Mouse (Mus musculus) limb, embryonic 15.5 days (tissue): ENCODE measurements around the gene Pigm. TPM values are rescaled to one million over a fixed set of nuclear protein-coding genes. Genes with fewer than 3 reads are reported as not detected.
A peak's percentile ranks its signal among the peaks of the same experiment; 100 is the strongest.

Experiments used
- ATAC-seq: fragments of 200-750 bp; cut with Nextera tagmentation; 2 replicates; pipeline ENCODE4 v1.8.0; 2017; ENCODE audit warnings: low read depth, moderate TSS enrichment; ENCODE audit not compliant: insufficient number of reproducible peaks, low FRiP score, low TSS enrichment
- H3K27ac ChIP-seq: fragments of 300-500 bp; sonication (generic); 2 replicates; pipeline ENCODE4 v1.5.1; 2015; ENCODE audit warnings: moderate library complexity, mild to moderate bottlenecking, inconsistent platforms
- H3K27me3 ChIP-seq: fragments of 300-500 bp; sonication (generic); 2 replicates; pipeline ENCODE4 v1.6.1; 2015; ENCODE audit warnings: inconsistent platforms
- H3K36me3 ChIP-seq: fragments of 300-500 bp; sonication (generic); 2 replicates; pipeline ENCODE4 v1.6.1; 2015; ENCODE audit warnings: inconsistent platforms
- H3K4me1 ChIP-seq: fragments of 300-500 bp; sonication (generic); 2 replicates; pipeline ENCODE4 v1.6.1; 2015; ENCODE audit warnings: inconsistent platforms
- H3K4me2 ChIP-seq: fragments of 300-500 bp; sonication (generic); 2 replicates; pipeline ENCODE4 v1.6.1; 2015; ENCODE audit warnings: mild to moderate bottlenecking, inconsistent platforms
- H3K4me3 ChIP-seq: fragments of 300-500 bp; sonication (generic); 2 replicates; pipeline ENCODE4 v1.5.1; 2015; ENCODE audit warnings: mild to moderate bottlenecking, inconsistent platforms
- H3K9ac ChIP-seq: fragments of 300-500 bp; sonication (generic); 2 replicates; pipeline ENCODE4 v1.6.1; 2015; ENCODE audit warnings: inconsistent platforms
- H3K9me3 ChIP-seq: fragments of 300-500 bp; sonication (generic); 2 replicates; pipeline ENCODE4 v1.6.1; 2016; ENCODE audit warnings: inconsistent platforms
- WGBS: fragments of 180-500 bp; shearing (Covaris S2); methylation state at CpG from one replicate; pipeline ENCODE4 v1.1.7; 2015; 5-methylcytosine and 5-hydroxymethylcytosine counted together
- polyA plus RNA-seq: library from polyadenylated mRNA; unstranded; fragments of >200 nt; fragmentation: Nextera tagmentation; extraction: Ambion mirVana; gene quantifications from 2 replicates; pipeline ENCODE4 v1.2.1, GENCODE M21; 2015

Gene Pigm
- polyA plus RNA-seq, 1 experiment from 2014 or later: 5.2 TPM

DNA sequence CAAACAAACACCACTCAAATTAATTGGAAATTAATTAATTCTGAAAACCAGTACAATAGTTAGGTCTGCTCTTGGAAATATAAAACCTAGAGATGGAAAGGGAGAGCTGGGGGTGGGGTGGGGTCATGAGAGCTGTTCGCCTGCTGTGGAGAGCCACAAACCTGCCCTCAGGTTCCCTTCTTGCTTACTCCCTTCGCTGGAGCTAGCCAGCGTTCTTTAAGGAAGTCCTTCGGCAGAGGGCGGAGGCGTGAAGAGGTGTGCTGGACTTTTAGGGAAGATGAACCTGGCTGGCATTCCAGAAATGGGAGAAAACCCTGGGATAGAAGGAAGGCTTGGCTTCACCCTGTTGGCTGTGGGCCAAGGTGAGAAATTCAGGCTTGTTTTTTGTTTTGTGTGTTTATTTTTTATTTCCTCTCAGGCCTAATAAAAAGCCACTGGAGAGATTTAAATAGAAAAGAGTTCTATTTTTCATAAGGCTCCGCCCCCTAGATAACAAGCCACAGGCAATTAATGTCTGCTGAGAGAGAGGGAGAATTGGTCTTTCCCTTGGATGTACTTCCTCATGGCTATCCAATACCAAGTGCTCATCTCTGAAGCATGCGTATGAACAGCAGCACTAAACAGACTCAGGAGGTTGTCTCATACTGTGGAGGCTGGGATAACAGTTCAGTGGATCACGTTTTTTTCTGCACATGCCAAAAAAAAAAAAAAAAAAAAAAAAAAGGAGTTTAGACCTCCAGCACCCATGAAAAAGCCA lies 20.8 kb downstream of the Pigm start:
- no peaks in the 10 kb centered on the region for H3K9me3 ChIP-seq
- no peaks in the 10 kb centered on the region for H3K27me3 ChIP-seq
- H3K4me1 ChIP-seq: peaks cover 7% of the 10 kb centered on the region
- no peak overlapping the region for H3K4me2 ChIP-seq
- no peak overlapping the region for H3K27ac ChIP-seq
- no peak overlapping the region for H3K9ac ChIP-seq
- no peaks in the 10 kb centered on the region for H3K36me3 ChIP-seq
- 49% methylated on average over 9 of the region's 9 CpGs for WGBS
- H3K4me3 ChIP-seq: no peak overlapping the region
- no peak for ATAC-seq

- H3K27me3 ChIP-seq: peaks cover 3% of the 10 kb centered on the region; the same call in 1 of the 2 replicates
- 29% methylated on average over 16 of the region's 16 CpGs for WGBS
- no peak overlapping the region for H3K9ac ChIP-seq
- H3K9me3 ChIP-seq: no peaks in the 10 kb centered on the region
- no peaks in the 10 kb centered on the region for H3K36me3 ChIP-seq
- H3K4me2 ChIP-seq: no peak overlapping the region
- H3K4me3 ChIP-seq: no peak overlapping the region
- H3K4me1 ChIP-seq: no peaks in the 10 kb centered on the region
- ATAC-seq: no peak
- H3K27ac ChIP-seq: no peak overlapping the region
Observed at GRCm38 (mm10) chr1:172406077-172406706, 29.8 kb downstream of the Pigm start.

GRCm38 (mm10) chr1:172408996-172409395 lies 32.6 kb downstream of the Pigm start:
- Histone ChIP-seq H3K4me3 (no peak overlapping the region), H3K27ac (no peak overlapping the region), H3K36me3 (no peaks in the 10 kb centered on the region), H3K27me3 (peaks cover 3% of the 10 kb centered on the region; the same call in 1 of the 2 replicates), H3K4me2 (no peak overlapping the region), H3K4me1 (no peaks in the 10 kb centered on the region), H3K9ac (no peak overlapping the region), H3K9me3 (no peaks in the 10 kb centered on the region)
- ATAC-seq: no peak
- 6% methylated on average over 6 of the region's 6 CpGs for WGBS

- no peak for ATAC-seq
- peaks cover 3% of the 10 kb centered on the region; the same call in 1 of the 2 replicates for H3K27me3 ChIP-seq
- H3K4me3 ChIP-seq: no peak overlapping the region
- H3K9me3 ChIP-seq: no peaks in the 10 kb centered on the region
- no peak overlapping the region for H3K27ac ChIP-seq
- no peak overlapping the region for H3K4me2 ChIP-seq
- no peaks in the 10 kb centered on the region for H3K4me1 ChIP-seq
- H3K9ac ChIP-seq: no peak overlapping the region
- 12% methylated on average over 5 of the region's 5 CpGs for WGBS
- H3K36me3 ChIP-seq: no peaks in the 10 kb centered on the region
Observed at GRCm38 (mm10) chr1:172409431-172409830, 33.1 kb downstream of the Pigm start.

GRCm38 (mm10) chr1:172410806-172411205 lies 34.5 kb downstream of the Pigm start:
- Histone ChIP-seq H3K4me1 (no peaks in the 10 kb centered on the region), H3K9me3 (no peaks in the 10 kb centered on the region), H3K27me3 (peaks cover 3% of the 10 kb centered on the region; the same call in 1 of the 2 replicates), H3K9ac (no peak overlapping the region), H3K4me3 (no peak overlapping the region), H3K36me3 (no peaks in the 10 kb centered on the region), H3K4me2 (no peak overlapping the region), H3K27ac (no peak overlapping the region)
- WGBS: 5% methylated on average over 4 of the region's 4 CpGs
- no peak for ATAC-seq

DNA sequence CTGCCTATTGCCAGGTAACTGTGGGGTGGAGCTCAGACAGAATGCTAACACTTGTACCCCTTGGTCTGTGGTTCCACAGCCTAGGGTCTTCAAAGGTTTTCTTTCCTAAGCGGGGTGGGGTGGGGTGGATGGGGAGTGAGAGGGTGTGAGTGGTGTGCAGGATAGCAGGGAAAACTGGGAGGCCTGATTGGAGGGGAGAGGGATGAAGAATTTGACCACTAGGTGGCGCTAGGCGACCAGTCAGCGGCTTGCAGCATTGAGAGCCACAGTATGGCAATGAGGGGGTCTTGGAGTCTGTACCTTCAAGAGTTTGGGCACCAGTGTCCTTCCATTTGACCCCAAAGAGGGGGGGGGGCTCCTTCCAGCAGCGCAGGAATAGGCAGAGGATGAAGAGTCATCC lies 35.9 kb downstream of the Pigm start:
- no peak overlapping the region for H3K4me2 ChIP-seq
- no peaks in the 10 kb centered on the region for H3K4me1 ChIP-seq
- H3K9ac ChIP-seq: no peak overlapping the region
- H3K36me3 ChIP-seq: no peaks in the 10 kb centered on the region
- 0% methylated on average over 5 of the region's 5 CpGs for WGBS
- H3K9me3 ChIP-seq: no peaks in the 10 kb centered on the region
- H3K27me3 ChIP-seq: peaks cover 3% of the 10 kb centered on the region; the same call in 1 of the 2 replicates
- no peak overlapping the region for H3K4me3 ChIP-seq
- no peak overlapping the region for H3K27ac ChIP-seq
- ATAC-seq: 0 out of 2 replicates have a peak, but pooled peaks have one; percentile 46

DNA sequence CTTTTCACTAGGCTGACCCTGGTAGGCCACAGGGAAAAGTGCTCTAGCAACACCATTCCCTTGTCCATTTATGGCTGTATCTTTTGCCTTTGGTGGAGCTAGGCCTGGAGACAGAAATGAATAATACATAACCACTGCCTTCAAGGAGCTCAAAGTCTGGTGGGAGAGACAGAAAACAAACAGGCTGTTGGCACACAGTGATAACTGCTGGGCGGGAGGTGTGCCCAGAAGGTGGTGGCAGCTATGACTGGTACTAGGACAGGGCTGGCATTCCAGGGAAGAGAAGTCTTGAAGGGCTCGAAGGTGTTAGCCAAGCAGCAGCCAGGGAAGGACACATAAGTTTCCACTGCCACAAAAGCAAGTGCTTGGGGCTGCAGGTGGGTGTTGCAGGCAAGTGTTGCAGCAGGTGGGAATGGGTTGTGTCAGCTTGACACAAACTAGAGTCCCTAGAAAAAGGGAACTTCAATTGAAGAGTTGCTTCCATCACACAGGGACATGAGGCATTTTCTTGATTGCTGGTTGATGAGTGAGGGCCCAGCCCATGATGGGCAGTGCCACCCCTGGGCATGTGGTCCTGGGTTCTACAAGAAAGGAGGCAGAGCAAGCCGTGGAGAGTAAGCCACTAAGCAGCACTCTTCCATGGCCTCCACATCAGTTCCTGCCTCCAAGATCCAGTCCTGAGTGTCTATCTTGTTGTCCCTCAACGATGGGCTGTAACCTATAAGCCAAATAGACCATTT lies 37.3 kb downstream of the Pigm start:
- no peak overlapping the region for H3K4me3 ChIP-seq
- H3K27ac ChIP-seq: no peak overlapping the region
- WGBS: 78% methylated on average over 4 of the region's 4 CpGs
- no peak overlapping the region for H3K4me2 ChIP-seq
- 0 out of 2 replicates have a peak, but pooled peaks cover 3% of the 10 kb centered on the region for H3K4me1 ChIP-seq
- no peaks in the 10 kb centered on the region for H3K9me3 ChIP-seq
- no peaks in the 10 kb centered on the region for H3K36me3 ChIP-seq
- no peak overlapping the region for H3K9ac ChIP-seq
- ATAC-seq: no peak
- H3K27me3 ChIP-seq: no peaks in the 10 kb centered on the region; the same call in 1 of the 2 replicates

- Histone ChIP-seq H3K4me1 (0 out of 2 replicates have a peak, but pooled peaks cover 3% of the 10 kb centered on the region), H3K4me3 (no peak overlapping the region), H3K9me3 (no peaks in the 10 kb centered on the region), H3K27ac (no peak overlapping the region), H3K27me3 (no peaks in the 10 kb centered on the region; the same call in 1 of the 2 replicates), H3K4me2 (no peak overlapping the region), H3K9ac (no peak overlapping the region), H3K36me3 (no peaks in the 10 kb centered on the region)
- WGBS: 79% methylated on average over 6 of the region's 6 CpGs
- no peak for ATAC-seq
Observed at GRCm38 (mm10) chr1:172414231-172414585, 37.9 kb downstream of the Pigm start.

GRCm38 (mm10) chr1:172415061-172415460 lies 38.7 kb downstream of the Pigm start:
- Histone ChIP-seq H3K36me3 (no peaks in the 10 kb centered on the region), H3K27ac (no peak overlapping the region), H3K9me3 (no peaks in the 10 kb centered on the region), H3K4me1 (0 out of 2 replicates have a peak, but pooled peaks cover 3% of the 10 kb centered on the region), H3K4me2 (no peak overlapping the region), H3K9ac (no peak overlapping the region), H3K27me3 (no peaks in the 10 kb centered on the region; the same call in 1 of the 2 replicates), H3K4me3 (no peak overlapping the region)
- ATAC-seq: no peak
- WGBS: 80% methylated on average over 7 of the region's 7 CpGs

DNA sequence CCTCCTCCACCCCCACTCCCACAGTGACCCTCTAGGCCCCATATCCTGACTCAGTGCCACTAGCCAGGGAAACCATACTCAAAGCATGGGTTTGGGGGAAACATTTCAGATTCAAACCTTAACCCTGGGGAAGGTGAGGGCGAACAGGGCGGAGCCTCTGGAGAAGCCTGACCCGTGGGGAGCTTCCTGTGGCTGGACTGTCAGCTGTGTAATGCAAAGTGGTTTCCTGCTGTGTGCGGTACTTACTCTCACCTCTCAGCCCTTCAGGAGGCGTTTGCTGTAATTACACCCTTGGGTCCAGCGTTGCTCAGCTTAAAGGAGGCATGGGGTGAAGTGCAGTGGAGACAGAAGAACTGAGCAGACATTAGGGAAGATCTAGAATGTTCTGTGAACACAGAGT lies 41.8 kb downstream of the Pigm start:
- Histone ChIP-seq H3K27ac (no peak overlapping the region), H3K4me3 (no peak overlapping the region), H3K9me3 (no peaks in the 10 kb centered on the region), H3K4me1 (0 out of 2 replicates have a peak, but pooled peaks cover 3% of the 10 kb centered on the region), H3K27me3 (no peaks in the 10 kb centered on the region), H3K4me2 (no peak overlapping the region), H3K36me3 (no peaks in the 10 kb centered on the region), H3K9ac (no peak overlapping the region)
- 20% methylated on average over 6 of the region's 6 CpGs for WGBS
- ATAC-seq: no peak

DNA sequence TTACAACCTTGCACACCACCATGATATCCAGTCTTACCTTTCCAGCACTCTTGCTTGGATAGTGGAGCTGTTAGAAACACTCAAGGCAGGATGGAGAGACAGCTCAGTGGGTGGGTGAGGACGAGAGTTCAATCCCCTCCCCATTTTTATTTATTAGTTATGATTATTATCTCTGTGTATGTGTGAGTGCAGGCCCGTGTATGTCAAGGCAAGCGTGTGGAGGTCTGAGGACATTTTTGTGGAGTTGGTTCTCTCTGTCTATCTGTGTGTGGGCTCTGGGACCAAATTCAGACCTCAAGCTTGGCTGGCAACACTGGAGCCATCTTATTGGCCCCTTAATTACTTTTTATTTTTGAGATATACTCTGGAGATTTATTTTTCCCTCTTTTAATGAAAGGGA lies 42.3 kb downstream of the Pigm start:
- Histone ChIP-seq H3K36me3 (no peaks in the 10 kb centered on the region), H3K9me3 (no peaks in the 10 kb centered on the region), H3K4me3 (no peak overlapping the region), H3K4me2 (no peak overlapping the region), H3K27ac (no peak overlapping the region), H3K4me1 (0 out of 2 replicates have a peak, but pooled peaks cover 3% of the 10 kb centered on the region), H3K27me3 (no peaks in the 10 kb centered on the region), H3K9ac (no peak overlapping the region)
- 34% methylated on average over 3 of the region's 3 CpGs for WGBS
- ATAC-seq: no peak

DNA sequence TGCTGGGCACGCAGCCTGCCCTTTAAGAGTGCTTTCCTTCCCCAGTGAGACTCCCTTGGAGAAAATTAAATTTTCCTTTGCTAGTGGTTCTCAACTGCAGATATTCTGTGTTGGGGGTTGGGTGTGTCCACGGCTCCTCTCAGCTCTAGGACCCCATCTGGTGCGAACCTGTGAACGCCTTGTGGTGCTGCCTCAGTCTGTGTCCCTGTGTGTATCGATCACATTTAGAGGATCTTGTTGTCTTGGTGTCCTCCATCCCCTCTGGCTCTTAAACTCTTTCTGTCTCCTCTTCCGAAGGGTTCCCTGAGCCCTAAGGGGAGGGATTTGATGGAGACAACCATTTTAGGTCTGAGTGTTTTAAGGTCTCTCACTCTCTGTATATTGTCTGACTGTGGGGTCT lies 43.8 kb downstream of the Pigm start:
- Histone ChIP-seq H3K27ac (no peak overlapping the region), H3K4me1 (0 out of 2 replicates have a peak, but pooled peaks cover 3% of the 10 kb centered on the region), H3K4me2 (no peak overlapping the region), H3K9ac (no peak overlapping the region), H3K9me3 (no peaks in the 10 kb centered on the region), H3K27me3 (no peaks in the 10 kb centered on the region), H3K4me3 (no peak overlapping the region), H3K36me3 (no peaks in the 10 kb centered on the region)
- 86% methylated on average over 6 of the region's 6 CpGs for WGBS
- no peak for ATAC-seq
